Mouse (Mus musculus) limb, embryonic 14.5 days (tissue): Measurements from ENCODE around the gene Psmc2. TPM values are rescaled to one million over a fixed set of nuclear protein-coding genes. Genes with fewer than 3 reads are reported as not detected.

Source experiments
- ATAC-seq: fragments of 200-750 bp; cut with Nextera tagmentation; 2 replicates; pipeline ENCODE4 v1.8.0; 2017; ENCODE audit warnings: low read depth, moderate number of reproducible peaks, moderate TSS enrichment; ENCODE audit not compliant: low FRiP score
- DNase-seq: peaks from one replicate; pipeline ENCODE4 v3.0.0-alpha.2; 2015; ENCODE audit warnings: low spot score
- H3K27ac ChIP-seq: fragments of 300-500 bp; sonication (generic); replicated peaks from 2 replicates; pipeline ENCODE4 v1.5.1; 2014; ENCODE audit warnings: low read depth, mild to moderate bottlenecking, low read length, moderate library complexity, mixed read lengths
- H3K27me3 ChIP-seq: fragments of 300-500 bp; sonication (generic); 2 replicates; pipeline ENCODE4 v1.6.1; 2014; ENCODE audit warnings: low read length, mixed read lengths; ENCODE audit not compliant: control insufficient read depth, insufficient read depth
- H3K36me3 ChIP-seq: fragments of 300-500 bp; sonication (generic); 2 replicates; pipeline ENCODE4 v1.6.1; 2014; ENCODE audit warnings: mild to moderate bottlenecking, low read length, moderate library complexity, mixed read lengths; ENCODE audit not compliant: control insufficient read depth, insufficient read depth
- H3K4me1 ChIP-seq: fragments of 300-500 bp; sonication (generic); 2 replicates; pipeline ENCODE4 v1.6.1; 2014; ENCODE audit warnings: antibody characterized with exemption, low read length, mixed read lengths; ENCODE audit not compliant: control insufficient read depth, insufficient read depth
- H3K4me2 ChIP-seq: fragments of 300-500 bp; sonication (generic); replicated peaks from 2 replicates; pipeline ENCODE4 v1.6.1; 2014; ENCODE audit warnings: low read depth, mild to moderate bottlenecking, low read length, moderate library complexity; ENCODE audit not compliant: severe bottlenecking
- H3K4me3 ChIP-seq: fragments of 300-500 bp; sonication (generic); replicated peaks from 2 replicates; pipeline ENCODE4 v1.5.1; 2014; ENCODE audit warnings: low read length
- H3K9ac ChIP-seq: fragments of 300-500 bp; sonication (generic); 2 replicates; pipeline ENCODE4 v1.6.1; 2014; ENCODE audit warnings: mild to moderate bottlenecking, low read depth, low read length, moderate library complexity; ENCODE audit not compliant: severe bottlenecking
- H3K9me3 ChIP-seq: fragments of 300-500 bp; sonication (generic); 2 replicates; pipeline ENCODE4 v1.6.1; 2016; ENCODE audit warnings: low read length; ENCODE audit not compliant: control insufficient read depth
- POLR2A ChIP-seq: fragments of 200-500 bp; IDR thresholded peaks from 2 replicates; pipeline ENCODE4 v1.8.0; 2012; ENCODE audit warnings: inconsistent platforms, mild to moderate bottlenecking, moderate library complexity, borderline replicate concordance; ENCODE audit not compliant: insufficient read depth, insufficient read length; ENCODE audit errors: extremely low read depth
- WGBS: fragments of 180-500 bp; shearing (Covaris S2); extraction: QIAGEN DNeasy Blood & Tissue Kit; methylation state at CpG from one replicate; pipeline ENCODE4 v1.1.7; 2014; 5-methylcytosine and 5-hydroxymethylcytosine counted together
- polyA plus RNA-seq, 2 experiments: library from polyadenylated mRNA; depleted of rRNA in 1 of 2; stranded (reverse) in 1 of 2; unstranded in 1 of 2; fragments of >200 nt; fragmentation: Nextera tagmentation in 1 of 2; extraction: Ambion mirVana in 1 of 2; gene quantifications; 2 replicates each; pipeline versions ENCODE4 v1.2.1 to v1.2.3; 2012 to 2014

Gene Psmc2
- polyA plus RNA-seq, 2 experiments, result 89.1 to 165 TPM

- TF ChIP-seq POLR2A, result no peak
- 78% methylated on average over 3 of the region's 3 CpGs for WGBS
These were observed 46.7 kb downstream of the Psmc2 start for GRCm38 (mm10) chr5:21831761-21832160.

GRCm38 (mm10) chr5:21844676-21845075, 59.6 kb downstream of the Psmc2 start:
- Histone ChIP-seq H3K4me1 (no peaks in the 10 kb centered on the region), H3K4me2 (no peak overlapping the region), H3K27me3 (no peaks in the 10 kb centered on the region), H3K9ac (no peak overlapping the region), H3K27ac (no peak overlapping the region), H3K4me3 (no peak overlapping the region), H3K9me3 (no peaks in the 10 kb centered on the region), H3K36me3 (no peaks in the 10 kb centered on the region)
- no peak for TF ChIP-seq POLR2A
- WGBS, result 69% methylated on average over 4 of the region's 4 CpGs
- DNase-seq, result no peak
- ATAC-seq, result no peak

More at GRCm38 (mm10) chr5:21831761-21832160, 46.7 kb downstream of the Psmc2 start:
- Histone ChIP-seq H3K9me3 (no peaks in the 10 kb centered on the region), H3K4me2 (no peak overlapping the region), H3K4me1 (no peaks in the 10 kb centered on the region), H3K36me3 (no peaks in the 10 kb centered on the region), H3K27me3 (no peaks in the 10 kb centered on the region), H3K4me3 (no peak overlapping the region), H3K27ac (no peak overlapping the region), H3K9ac (no peak overlapping the region)
- ATAC-seq (no peak), DNase-seq (no peak)

- no peaks in the 10 kb centered on the region for H3K36me3 ChIP-seq
- ATAC-seq (no peak), DNase-seq (no peak)
- no peaks in the 10 kb centered on the region for H3K9me3 ChIP-seq
- WGBS, result 84% methylated on average over 20 of the region's 20 CpGs
- H3K4me1 ChIP-seq, result no peaks in the 10 kb centered on the region
- H3K27ac ChIP-seq, result no peak overlapping the region
- no peak overlapping the region for H3K4me3 ChIP-seq
- TF ChIP-seq POLR2A, result no peak
- no peak overlapping the region for H3K9ac ChIP-seq
- H3K4me2 ChIP-seq, result no peak overlapping the region
- no peaks in the 10 kb centered on the region for H3K27me3 ChIP-seq
These were observed 61.7 kb downstream of the Psmc2 start for GRCm38 (mm10) chr5:21846616-21847290.

- Histone ChIP-seq H3K36me3 (no peaks in the 10 kb centered on the region), H3K27ac (no peak overlapping the region), H3K4me1 (no peaks in the 10 kb centered on the region), H3K4me3 (no peak overlapping the region), H3K4me2 (no peak overlapping the region), H3K27me3 (no peaks in the 10 kb centered on the region), H3K9me3 (no peaks in the 10 kb centered on the region), H3K9ac (no peak overlapping the region)
- no peak for TF ChIP-seq POLR2A
- no peak for DNase-seq
- ATAC-seq, result no peak
- WGBS, result 45% methylated on average over 6 of the region's 6 CpGs
These were observed 62.4 kb downstream of the Psmc2 start for GRCm38 (mm10) chr5:21847438-21847837.

GRCm38 (mm10) chr5:21851679-21852340, 66.7 kb downstream of the Psmc2 start:
- DNase-seq, result no peak

More at GRCm38 (mm10) chr5:21851679-21852340, 66.7 kb downstream of the Psmc2 start:
- TF ChIP-seq POLR2A, result no peak
- ATAC-seq, result no peak
- 45% methylated on average over 10 of the region's 10 CpGs for WGBS
- no peaks in the 10 kb centered on the region for H3K36me3 ChIP-seq
- H3K4me1 ChIP-seq, result no peaks in the 10 kb centered on the region
- no peak overlapping the region for H3K4me3 ChIP-seq
- no peaks in the 10 kb centered on the region for H3K27me3 ChIP-seq
- no peaks in the 10 kb centered on the region for H3K9me3 ChIP-seq
- no peak overlapping the region for H3K27ac ChIP-seq
- no peak overlapping the region for H3K4me2 ChIP-seq
- no peak overlapping the region for H3K9ac ChIP-seq

Other genes with a start within 250 kb of the Psmc2 start
- 87.7 and 102 TPM in 2 replicates for gene Lrrc17, start 241.7 kb upstream of the Psmc2 start, polyA plus RNA-seq (2012; rRNA removed)
- 109 and 116 TPM in 2 replicates for gene Lrrc17, start 241.7 kb upstream of the Psmc2 start, polyA plus RNA-seq (2014; fragmentation: Nextera tagmentation; extraction: Ambion mirVana)
- gene Fbxl13, start 139.6 kb upstream of the Psmc2 start, polyA plus RNA-seq (2012; rRNA removed), result 0.15 and 0.28 TPM in 2 replicates
- 0.25 and 0.33 TPM in 2 replicates for gene Fbxl13, start 139.6 kb upstream of the Psmc2 start, polyA plus RNA-seq (2014; fragmentation: Nextera tagmentation; extraction: Ambion mirVana)
- gene Armc10, start 139.5 kb upstream of the Psmc2 start, polyA plus RNA-seq (2012; rRNA removed), result 55.0 and 56.0 TPM in 2 replicates
- gene Armc10, start 139.5 kb upstream of the Psmc2 start, polyA plus RNA-seq (2014; fragmentation: Nextera tagmentation; extraction: Ambion mirVana), result 44.4 and 49.8 TPM in 2 replicates
- 2.3 and 2.7 TPM in 2 replicates for gene Napepld, start 83.9 kb upstream of the Psmc2 start, polyA plus RNA-seq (2012; rRNA removed)
- gene Napepld, start 83.9 kb upstream of the Psmc2 start, polyA plus RNA-seq (2014; fragmentation: Nextera tagmentation; extraction: Ambion mirVana), result 2.1 and 2.2 TPM in 2 replicates
- gene Pmpcb, start 48.1 kb upstream of the Psmc2 start, polyA plus RNA-seq (2012; rRNA removed), result 63.2 and 80.0 TPM in 2 replicates
- gene Pmpcb, start 48.1 kb upstream of the Psmc2 start, polyA plus RNA-seq (2014; fragmentation: Nextera tagmentation; extraction: Ambion mirVana), result 82.7 and 85.1 TPM in 2 replicates
- 12.4 and 25.4 TPM in 2 replicates for gene Dnajc2, start within 50 bp of the Psmc2 start, polyA plus RNA-seq (2012; rRNA removed)
- 60.2 and 61.1 TPM in 2 replicates for gene Dnajc2, start within 50 bp of the Psmc2 start, polyA plus RNA-seq (2014; fragmentation: Nextera tagmentation; extraction: Ambion mirVana)
- 0.01 and 0.04 TPM in 2 replicates for gene Slc26a5, start 80.3 kb downstream of the Psmc2 start, polyA plus RNA-seq (2012; rRNA removed)
- gene Slc26a5, start 80.3 kb downstream of the Psmc2 start, polyA plus RNA-seq (2014; fragmentation: Nextera tagmentation; extraction: Ambion mirVana), result not detected in 2 replicates